Mouse (Mus musculus): Measurements from ENCODE around the gene Uspl1.
"Not testable (repeated sequence)": the region's sequence is repeated elsewhere in the genome, so short reads cannot be mapped to it uniquely, and the experiment has no call there.

Uspl1 gene

GRCm38 (mm10) chr5:149184104-149184843, at the start of gene Uspl1, which contains the start of gene Hmgb1:
Gene Uspl1, plus strand, starts transcription at chr5:149184350.
Gene Hmgb1, minus strand, starts transcription at chr5:149184489.
- peak; percentile 100 for DNase-seq

- DNase-seq: no peak
These were observed 49.2 kb upstream of the Uspl1 start for GRCm38 (mm10) chr5:149134751-149135454.

GRCm38 (mm10) chr5:149135455-149136354, 48.4 kb upstream of the Uspl1 start:
- no peak for DNase-seq

GRCm38 (mm10) chr5:149136933-149137365, 47.2 kb upstream of the Uspl1 start:
- DNase-seq: peak; percentile 93

- DNase-seq: no peak
These were observed 46.7 kb upstream of the Uspl1 start for GRCm38 (mm10) chr5:149137447-149137846.

- DNase-seq: not testable (repeated sequence)
These were observed 46.1 kb upstream of the Uspl1 start for GRCm38 (mm10) chr5:149138087-149138486.

- DNase-seq: no peak
These were observed 43.8 kb upstream of the Uspl1 start for GRCm38 (mm10) chr5:149140336-149140735.

GRCm38 (mm10) chr5:149141155-149141554, 43.0 kb upstream of the Uspl1 start:
- DNase-seq: not testable (repeated sequence)

GRCm38 (mm10) chr5:149143766-149144375, 40.3 kb upstream of the Uspl1 start:
- DNase-seq: peak; percentile 93

- DNase-seq: no peak
These were observed 37.5 kb upstream of the Uspl1 start for GRCm38 (mm10) chr5:149146691-149147090.

- no peak for DNase-seq
These were observed 36.7 kb upstream of the Uspl1 start for GRCm38 (mm10) chr5:149147386-149148000.

- no peak for DNase-seq
These were observed 33.3 kb upstream of the Uspl1 start for GRCm38 (mm10) chr5:149150882-149151281.

- peak; percentile 93 for DNase-seq
These were observed 31.9 kb upstream of the Uspl1 start for GRCm38 (mm10) chr5:149152063-149152773.

- peak; percentile 96 for DNase-seq
These were observed 31.4 kb upstream of the Uspl1 start for GRCm38 (mm10) chr5:149152774-149153155.

GRCm38 (mm10) chr5:149156886-149157563, 27.1 kb upstream of the Uspl1 start:
- peak; percentile 88 for DNase-seq

GRCm38 (mm10) chr5:149159021-149159420, 25.1 kb upstream of the Uspl1 start:
- peak; percentile 95 for DNase-seq

- DNase-seq: no peak
These were observed 23.7 kb upstream of the Uspl1 start for GRCm38 (mm10) chr5:149160469-149160868.

GRCm38 (mm10) chr5:149162890-149163289, 21.3 kb upstream of the Uspl1 start:
- DNase-seq: peak; percentile 83

GRCm38 (mm10) chr5:149164881-149165280, 19.3 kb upstream of the Uspl1 start:
- DNase-seq: peak; percentile 88

GRCm38 (mm10) chr5:149166011-149166410, 18.1 kb upstream of the Uspl1 start:
- peak; percentile 66 for DNase-seq

GRCm38 (mm10) chr5:149168051-149168450, 16.1 kb upstream of the Uspl1 start:
- peak; percentile 39 for DNase-seq

Data from heart, adult 11 months (tissue).